Mouse (Mus musculus): ENCODE measurements around the gene Klrk1. TPM values are rescaled to one million over a fixed set of nuclear protein-coding genes. Genes with fewer than 3 reads are reported as not detected.
"Not testable (repeated sequence)": the region's sequence is repeated elsewhere in the genome, so short reads cannot be mapped to it uniquely, and the experiment has no call there.

The Klrk1 gene
- total RNA-seq (2021): under 1 TPM; 0.21 to 0.30 TPM
- long read RNA-seq, experiment 1: 0 reads
- long read RNA-seq, experiment 2: 0 reads

DNA sequence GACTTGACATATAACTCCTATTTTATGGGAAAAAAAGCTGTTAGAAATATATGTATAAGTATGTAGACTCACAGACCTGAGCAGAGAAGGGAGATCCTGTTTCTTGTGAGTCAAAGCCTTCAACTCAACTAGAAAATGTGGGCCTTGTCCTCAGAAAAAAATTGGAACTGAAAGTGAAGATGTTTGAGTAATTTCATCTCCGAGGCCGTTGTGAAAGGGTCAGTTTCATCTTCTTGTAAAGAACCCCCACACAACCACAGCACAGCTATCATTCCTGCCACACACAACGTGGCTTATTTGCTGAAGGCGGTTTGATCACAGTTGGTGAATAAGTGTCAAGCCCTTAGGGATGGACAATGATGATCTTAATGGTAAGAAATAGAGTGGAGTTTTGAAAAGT, at the start of gene Klrk1:
TSS of gene Klrk1 (minus strand) at position 130 of the 400 bp plus-strand sequence.
- DNase-seq: no peak

DNA sequence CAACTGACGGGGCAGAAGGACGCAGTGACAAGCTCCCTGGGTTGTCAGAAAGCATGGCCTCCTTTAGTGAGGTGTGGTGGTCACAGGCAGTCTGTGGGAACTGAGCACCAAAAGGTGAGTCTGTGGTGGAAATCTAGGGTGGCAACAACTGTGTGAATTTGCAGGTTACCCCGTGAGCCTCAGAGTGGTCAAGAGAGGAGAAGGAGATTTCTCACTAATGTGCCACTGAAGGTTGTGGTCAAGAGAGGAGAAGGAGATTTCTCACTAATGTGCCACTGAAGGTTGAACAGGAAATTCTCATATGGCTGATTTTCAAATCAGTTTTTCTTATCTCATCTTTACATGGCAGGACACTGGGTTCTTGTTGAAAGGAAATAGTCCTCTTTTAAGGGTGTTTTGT, 37.6 kb upstream of the Klrk1 start:
- DNase-seq: not testable (repeated sequence)

DNA sequence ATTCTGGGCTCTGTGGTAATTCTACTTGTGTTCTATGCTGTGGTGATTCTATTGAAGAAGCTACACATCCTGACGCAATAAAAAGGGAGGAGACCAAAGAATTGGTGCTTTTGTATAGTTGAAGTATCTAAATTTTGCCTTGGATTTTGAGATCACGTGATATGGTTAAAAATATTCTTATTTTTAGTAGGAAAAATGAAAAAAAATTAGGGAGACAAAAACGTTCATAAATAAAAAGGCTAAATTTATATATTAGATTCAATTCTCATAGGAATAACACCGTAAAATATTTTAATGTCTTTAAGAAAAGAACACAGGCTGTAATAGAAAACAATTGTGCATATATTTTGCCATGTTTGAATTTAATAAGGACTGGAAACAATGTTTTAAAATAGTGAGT, 36.9 kb upstream of the Klrk1 start, which contains the start of gene Klrc2:
TSS of gene Klrc2 (minus strand) at position 101 of the 400 bp plus-strand sequence.
- not testable (repeated sequence) for DNase-seq

DNA sequence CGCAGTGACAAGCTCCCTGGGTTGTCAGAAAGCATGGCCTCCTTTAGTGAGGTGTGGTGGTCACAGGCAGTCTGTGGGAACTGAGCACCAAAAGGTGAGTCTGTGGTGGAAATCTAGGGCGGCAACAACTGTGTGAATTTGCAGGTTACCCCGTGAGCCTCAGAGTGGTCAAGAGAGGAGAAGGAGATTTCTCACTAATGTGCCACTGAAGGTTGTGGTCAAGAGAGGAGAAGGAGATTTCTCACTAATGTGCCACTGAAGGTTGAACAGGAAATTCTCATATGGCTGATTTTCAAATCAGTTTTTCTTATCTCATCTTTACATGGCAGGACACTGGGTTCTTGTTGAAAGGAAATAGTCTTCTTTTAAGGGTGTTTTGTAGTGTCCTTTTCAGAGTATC, 20.4 kb upstream of the Klrk1 start:
- not testable (repeated sequence) for DNase-seq

DNA sequence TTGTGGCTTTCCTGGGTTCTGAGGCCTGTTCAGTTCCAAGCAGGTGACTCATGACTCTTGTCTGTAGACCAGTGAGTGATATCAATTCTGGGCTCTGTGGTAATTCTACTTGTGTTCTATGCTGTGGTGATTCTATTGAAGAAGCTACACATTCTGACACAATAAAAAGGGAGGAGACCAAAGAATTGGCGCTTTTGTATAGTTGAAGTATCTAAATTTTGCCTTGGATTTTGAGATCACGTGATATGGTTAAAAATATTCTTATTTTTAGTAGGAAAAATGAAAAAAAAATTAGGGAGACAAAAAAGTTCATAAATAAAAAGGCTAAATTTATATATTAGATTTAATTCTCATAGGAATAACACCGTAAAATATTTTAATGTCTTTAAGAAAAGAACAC, 19.6 kb upstream of the Klrk1 start, which contains the start of gene Klrc3:
TSS of gene Klrc3 (minus strand) at position 101 of the 400 bp plus-strand sequence.
- not testable (repeated sequence) for DNase-seq

DNA sequence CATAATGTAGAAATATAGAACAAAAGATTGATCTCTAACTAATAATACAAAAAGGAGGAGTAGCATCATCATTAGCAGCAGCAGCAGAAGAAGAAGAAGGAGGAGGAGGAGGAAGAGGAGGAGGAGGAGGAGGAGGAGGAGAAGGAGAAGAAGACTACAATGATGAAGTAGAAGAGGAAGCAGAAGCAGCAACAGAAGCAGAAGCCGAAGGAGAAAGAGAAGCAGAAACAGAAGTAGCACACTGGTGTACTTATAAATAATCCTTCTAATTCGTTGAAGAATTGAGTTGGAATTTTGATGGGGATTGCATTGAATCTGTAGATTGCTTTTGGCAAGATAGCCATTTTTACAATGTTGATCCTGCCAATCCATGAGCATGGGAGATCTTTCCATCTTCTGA, 7.4 kb upstream of the Klrk1 start:
- not testable (repeated sequence) for DNase-seq

DNA sequence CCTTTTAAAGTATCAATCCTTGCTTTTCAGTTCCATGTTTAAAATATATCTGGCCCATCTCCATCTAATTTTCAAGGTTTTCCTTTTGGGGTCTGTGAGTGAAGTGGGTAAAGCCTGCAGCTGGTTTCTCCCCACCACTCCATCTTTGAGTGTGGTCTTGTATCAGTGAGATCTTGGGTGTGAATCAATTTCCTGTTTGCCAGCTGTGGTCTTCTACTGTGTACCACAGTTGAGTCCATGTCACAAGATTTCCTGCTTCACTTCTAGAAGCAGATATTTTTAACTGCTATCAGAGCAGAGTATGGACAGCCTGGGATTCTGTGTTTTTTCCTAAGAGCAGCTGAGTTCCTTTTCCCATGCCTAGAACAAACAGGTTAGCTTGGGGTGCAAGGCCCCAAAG, 15.3 kb downstream of the Klrk1 start:
- no peak for DNase-seq

DNA sequence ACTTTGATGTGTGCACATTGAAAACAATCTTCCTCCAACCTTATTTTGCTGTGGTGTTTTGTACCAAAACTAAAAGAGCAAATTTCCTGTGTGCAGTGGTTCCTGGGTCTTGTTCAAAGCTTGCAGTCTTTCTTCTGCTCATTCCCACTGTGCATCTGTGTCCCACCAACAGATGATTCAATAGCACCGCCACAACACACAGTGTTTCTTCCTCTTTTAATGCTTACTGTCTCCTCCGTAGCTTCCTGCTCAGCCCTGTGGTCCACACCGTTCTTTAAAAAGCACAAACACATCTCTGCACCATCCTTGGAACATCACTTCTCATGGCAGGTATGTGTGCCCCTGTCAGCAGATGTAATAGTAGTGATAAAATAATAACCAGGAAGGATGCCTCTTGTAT, 32.2 kb downstream of the Klrk1 start, which contains the start of gene Klrd1:
TSS of gene Klrd1 (plus strand) at position 275 of the 400 bp plus-strand sequence.
- DNase-seq: no peak

DNA sequence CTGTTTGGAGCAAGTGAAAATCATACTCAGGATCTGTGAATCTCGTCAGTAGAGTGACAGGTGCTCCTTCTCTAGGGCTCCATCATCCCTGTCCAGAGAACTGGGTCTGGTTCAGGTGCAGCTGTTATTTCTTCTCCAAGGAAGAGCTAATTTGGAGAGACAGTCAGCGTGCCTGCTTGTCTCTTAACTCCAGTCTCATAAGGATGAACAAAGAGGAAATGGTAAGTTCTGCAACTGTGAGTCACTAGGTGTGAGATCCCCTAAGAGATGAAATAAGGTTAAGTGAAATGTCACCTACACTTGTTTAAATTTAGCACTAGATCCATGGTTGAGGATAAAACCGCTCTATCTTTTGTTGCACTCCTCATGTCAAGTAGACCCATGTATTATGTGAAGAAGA, 40.6 kb downstream of the Klrk1 start:
- DNase-seq: no peak

DNA sequence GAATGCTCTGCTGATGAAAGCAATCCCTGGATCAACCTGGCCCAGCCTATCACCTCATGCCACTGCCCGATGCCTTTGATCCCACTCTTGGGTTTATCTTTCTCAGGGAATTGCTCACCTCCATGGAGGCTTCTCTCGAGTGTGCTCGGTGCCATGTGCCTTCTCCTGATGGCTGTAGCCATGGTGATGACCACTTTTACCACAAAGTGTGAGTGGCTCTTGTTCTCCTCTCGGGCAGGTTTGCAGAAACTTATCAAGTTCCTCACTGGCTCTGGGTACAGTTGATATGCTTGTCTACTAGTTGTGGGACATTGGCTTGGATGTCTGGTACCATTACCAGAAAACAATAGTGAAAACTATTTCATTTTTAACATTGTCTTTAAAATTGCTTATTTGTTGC, 41.8 kb downstream of the Klrk1 start:
- no peak for DNase-seq

DNA sequence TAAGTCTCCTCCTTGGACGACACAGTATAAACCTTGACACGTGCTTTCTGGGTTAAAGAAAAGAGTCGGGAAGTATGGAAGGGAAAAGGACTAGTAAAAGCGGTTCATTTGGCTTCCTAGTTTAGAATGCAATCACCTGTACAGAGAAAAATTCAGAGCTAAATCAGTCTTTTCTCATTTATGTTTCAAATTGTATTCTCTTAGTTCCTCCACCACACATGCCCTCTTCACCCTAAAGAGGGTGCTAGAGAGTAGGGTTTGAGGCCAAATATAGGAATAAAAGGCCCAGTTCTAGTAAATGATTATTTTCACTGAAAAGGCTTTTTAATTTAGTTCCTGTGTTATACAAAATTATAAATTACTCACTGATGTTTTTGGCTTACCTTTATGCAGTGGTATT, 42.4 kb downstream of the Klrk1 start:
- DNase-seq: peak; percentile 7

DNA sequence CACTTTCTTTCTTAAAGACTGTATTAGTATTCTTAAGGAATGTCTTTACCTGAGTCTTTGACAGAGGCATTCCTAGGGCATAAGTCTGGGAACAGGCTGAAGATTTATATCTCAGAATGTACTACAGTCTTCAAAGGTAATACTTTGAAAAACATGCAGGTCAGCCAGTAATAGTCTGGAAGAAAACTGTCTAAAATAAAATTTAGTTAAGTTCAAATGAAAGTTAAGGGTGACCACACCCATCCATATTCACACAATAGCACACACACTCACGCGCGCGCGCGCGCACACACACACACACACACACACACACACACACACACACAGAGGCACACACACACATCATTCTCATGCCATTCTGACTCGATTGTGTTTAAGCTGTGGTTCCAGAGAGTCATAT, 46.1 kb downstream of the Klrk1 start, which contains the start of gene Klre1:
TSS of gene Klre1 (plus strand) at position 301 of the 400 bp plus-strand sequence.
- no peak for DNase-seq

DNA sequence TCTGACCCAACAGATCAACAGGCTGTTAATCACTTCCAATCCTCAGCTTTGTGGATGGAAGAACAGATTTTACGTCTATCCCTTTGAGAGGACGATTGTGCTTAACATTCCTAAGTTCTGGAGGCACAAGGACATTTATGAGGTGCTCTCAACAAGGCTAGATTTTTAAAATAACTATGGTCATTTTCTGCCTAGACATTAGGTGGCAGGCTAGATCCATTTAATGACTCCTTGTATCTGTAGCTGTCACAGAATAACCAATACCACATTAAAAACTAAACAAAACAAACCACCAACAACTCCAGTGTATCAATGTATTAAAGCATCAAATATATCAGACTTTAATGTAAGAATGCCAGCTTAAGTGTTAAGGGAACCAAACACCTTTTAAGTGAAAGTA, 48.3 kb downstream of the Klrk1 start:
- DNase-seq: no peak

DNA sequence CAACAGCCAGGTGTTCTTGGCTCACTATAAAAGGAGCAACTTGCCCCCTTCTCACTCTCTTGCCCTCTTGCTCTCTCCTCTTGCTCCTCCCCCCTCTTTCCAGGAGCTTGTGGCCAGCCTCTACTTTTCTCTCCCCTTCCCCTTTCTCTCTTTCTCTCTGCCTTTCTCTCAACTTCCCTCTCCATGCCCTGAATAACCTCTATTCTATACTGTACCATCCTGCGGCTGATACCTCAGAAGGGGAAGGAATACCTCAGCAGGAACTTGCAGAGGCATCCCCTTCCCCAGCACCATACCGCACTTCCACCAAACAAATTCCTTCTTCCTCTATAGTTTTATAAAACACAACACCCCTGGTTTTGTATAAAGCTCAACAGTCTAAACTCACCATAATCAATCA, 58.4 kb downstream of the Klrk1 start:
- DNase-seq: no peak

Other genes starting within 250 kb of the Klrk1 start
- not detected for gene Clec12b, start 238.0 kb downstream of the Klrk1 start, total RNA-seq (2021)
- 1 to 10 TPM; 1.9 to 3.7 TPM for gene Clec1b, start 226.6 kb downstream of the Klrk1 start, total RNA-seq (2021)
- gene Clec9a, start 215.0 kb downstream of the Klrk1 start, total RNA-seq (2021): under 1 TPM; 0.51 to 0.94 TPM
- 10 to 100 TPM in 1 of 2 experiments, 1 to 10 TPM in 1; 7.2 to 11.4 TPM for gene Clec1a, start 171.9 kb downstream of the Klrk1 start, total RNA-seq (2021)
- under 1 TPM in 1 of 2 experiments, not detected in 1; 0.09 TPM for gene Olr1, start 116.7 kb downstream of the Klrk1 start, total RNA-seq (2021)
- not detected for gene Tmem52b, start 111.3 kb downstream of the Klrk1 start, total RNA-seq (2021)
- gene Gabarapl1, start 90.7 kb downstream of the Klrk1 start, total RNA-seq (2021): 100 to 1,000 TPM; 141 to 191 TPM
- not detected for gene Klre1, start 46.0 kb downstream of the Klrk1 start, total RNA-seq (2021)
- 1 to 10 TPM; 1.2 to 1.7 TPM for gene Klrd1, start 32.1 kb downstream of the Klrk1 start, total RNA-seq (2021)
- gene Klrc3, start 19.5 kb upstream of the Klrk1 start, total RNA-seq (2021): not detected
- not detected for gene Klrc2, start 36.8 kb upstream of the Klrk1 start, total RNA-seq (2021)
- gene Klrc1, start 55.1 kb upstream of the Klrk1 start, total RNA-seq (2021): under 1 TPM in 1 of 2 experiments, not detected in 1; 0.48 TPM
- under 1 TPM in 1 of 2 experiments, not detected in 1; 0.36 TPM for gene Klri1, start 93.3 kb upstream of the Klrk1 start, total RNA-seq (2021)
- gene Klri2, start 116.6 kb upstream of the Klrk1 start, total RNA-seq (2021): not detected
- not detected for gene Gm156, start 160.4 kb upstream of the Klrk1 start, total RNA-seq (2021)
- gene Gm17631, start 238.8 kb upstream of the Klrk1 start, total RNA-seq (2021): not detected

Measured in adrenal gland, postnatal 10 days (tissue).